Mouse (Mus musculus) megakaryocyte, embryonic 14.5 days (primary cell): Measurements from ENCODE around the gene Nrxn1. TPM values are rescaled to one million over a fixed set of nuclear protein-coding genes. Genes with fewer than 3 reads are reported as not detected.

ENCODE experiments used
- H3K27me3 ChIP-seq: replicated peaks from 2 replicates; pipeline ENCODE3; 2012; ENCODE audit warnings: inconsistent platforms
- H3K36me3 ChIP-seq: replicated peaks from 2 replicates; pipeline ENCODE3; 2012; ENCODE audit warnings: low read length, inconsistent platforms, mixed read lengths
- H3K4me1 ChIP-seq: 2 replicates; pipeline ENCODE4 v1.6.1; 2012; ENCODE audit warnings: inconsistent platforms
- H3K4me3 ChIP-seq: replicated peaks from 2 replicates; pipeline ENCODE3; 2012; ENCODE audit warnings: moderate library complexity, mild to moderate bottlenecking, inconsistent platforms
- H3K9me3 ChIP-seq: 2 replicates; pipeline ENCODE4 v1.6.1; 2012; ENCODE audit warnings: inconsistent platforms
- FLI1 ChIP-seq: IDR thresholded peaks from 2 replicates; pipeline ENCODE4 v1.6.1; 2012; ENCODE audit warnings: low read length, inconsistent platforms, mixed read lengths
- GATA1 ChIP-seq: IDR thresholded peaks from 3 replicates; pipeline ENCODE4 v1.6.1; 2012; ENCODE audit warnings: mixed read lengths, low read length, inconsistent platforms, borderline replicate concordance
- polyA plus RNA-seq: library from polyadenylated mRNA; stranded (reverse); fragments of >175 nt; gene quantifications from 2 replicates; pipeline ENCODE4 v1.2.3, GENCODE M21; 2012; ENCODE audit warnings: low replicate concordance; ENCODE audit not compliant: insufficient read depth

The Nrxn1 gene
- polyA plus RNA-seq, 1 experiment, result not detected

DNA sequence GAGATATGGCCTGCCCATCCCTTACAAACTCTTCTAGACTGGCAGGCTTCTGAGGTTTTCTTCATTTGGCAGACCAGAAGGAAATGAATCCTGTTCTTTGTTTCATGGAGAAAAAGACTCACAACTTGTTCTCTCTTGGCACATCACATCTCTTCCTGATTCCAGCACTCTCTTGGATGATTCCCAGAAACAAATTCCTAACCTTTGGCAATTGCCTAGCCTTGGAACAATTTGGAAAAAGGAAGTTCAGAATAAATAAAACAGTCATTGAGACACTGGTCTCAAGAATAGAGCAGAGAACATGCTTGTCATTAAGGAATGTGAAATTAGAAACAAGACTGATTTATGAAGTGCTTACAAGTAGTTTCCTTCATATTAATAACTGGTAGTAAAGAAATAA is 279.1 kb downstream of the Nrxn1 start:
- Histone ChIP-seq H3K9me3 (no peaks in the 10 kb centered on the region), H3K4me1 (no peaks in the 10 kb centered on the region), H3K27me3 (no peaks in the 10 kb centered on the region), H3K36me3 (no peaks in the 10 kb centered on the region), H3K4me3 (no peak overlapping the region)
- TF ChIP-seq GATA1 (no peak), FLI1 (no peak)

DNA sequence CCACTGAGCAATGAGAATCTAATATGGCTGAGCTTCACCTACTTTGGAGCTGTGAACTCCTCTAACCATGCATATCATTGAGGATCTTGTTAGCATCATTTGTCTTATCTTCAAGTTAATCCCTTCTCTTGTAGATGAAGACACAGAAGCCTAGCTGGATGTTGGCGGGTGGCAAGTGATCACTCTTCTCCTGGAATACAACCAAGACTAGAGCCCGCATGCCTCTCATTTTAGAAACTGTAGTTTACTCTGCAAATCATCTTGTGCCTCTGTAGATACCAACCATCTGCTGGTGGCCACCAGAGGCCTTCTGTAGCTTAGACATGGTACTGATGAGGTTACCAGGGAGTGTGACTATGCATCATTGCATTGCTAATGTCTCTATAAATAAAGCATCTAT is 280.4 kb downstream of the Nrxn1 start:
- Histone ChIP-seq H3K36me3 (no peaks in the 10 kb centered on the region), H3K27me3 (no peaks in the 10 kb centered on the region), H3K4me1 (peaks cover 3% of the 10 kb centered on the region; the same call in 1 of the 2 replicates), H3K9me3 (no peaks in the 10 kb centered on the region), H3K4me3 (no peak overlapping the region)
- TF ChIP-seq FLI1 (no peak), GATA1 (no peak)

DNA sequence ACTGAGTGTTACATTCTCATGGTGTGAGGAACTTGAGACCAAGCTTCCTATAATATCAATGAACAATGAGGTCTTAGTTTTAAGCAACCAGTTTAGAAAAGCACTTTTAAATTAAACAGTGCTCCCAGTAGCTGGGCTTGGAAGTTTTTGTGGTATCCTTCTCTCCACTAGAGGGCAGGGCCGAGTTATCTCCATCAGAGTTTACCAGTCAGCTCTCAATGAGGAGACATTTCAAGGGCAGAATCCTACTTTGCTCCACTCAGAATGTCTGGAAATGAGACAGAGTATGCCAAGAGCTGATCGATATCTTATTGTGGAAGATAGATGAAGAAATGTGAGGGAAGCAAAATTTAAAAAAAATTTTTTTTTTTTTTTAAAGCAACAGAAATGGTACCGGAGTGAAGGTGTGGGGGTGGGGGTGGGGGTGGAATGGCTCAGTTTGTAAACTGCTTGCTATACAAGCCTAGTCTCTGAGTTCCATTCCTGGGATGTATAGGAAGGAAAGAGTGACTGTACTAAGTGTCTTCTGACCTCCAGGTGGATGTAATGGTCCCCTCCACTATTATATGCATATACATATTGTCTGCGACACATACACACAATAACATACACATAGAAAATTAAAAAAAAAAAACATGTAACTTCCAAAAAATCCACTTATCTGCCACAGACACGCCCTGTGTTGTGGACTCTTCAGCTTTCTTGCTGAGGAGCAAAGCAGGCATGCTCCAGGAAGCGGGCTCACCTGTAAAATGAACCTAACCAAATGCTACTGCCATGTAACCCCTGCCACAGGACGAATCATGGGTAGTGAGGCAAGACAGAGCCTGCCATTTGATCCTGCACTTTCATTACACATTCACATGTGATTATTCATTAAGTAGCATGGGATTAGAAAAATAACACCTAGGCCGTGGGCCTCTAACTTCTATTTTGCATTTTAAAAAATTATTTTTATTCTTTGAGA is 283.4 kb downstream of the Nrxn1 start:
- H3K9me3 ChIP-seq, result no peaks in the 10 kb centered on the region

DNA sequence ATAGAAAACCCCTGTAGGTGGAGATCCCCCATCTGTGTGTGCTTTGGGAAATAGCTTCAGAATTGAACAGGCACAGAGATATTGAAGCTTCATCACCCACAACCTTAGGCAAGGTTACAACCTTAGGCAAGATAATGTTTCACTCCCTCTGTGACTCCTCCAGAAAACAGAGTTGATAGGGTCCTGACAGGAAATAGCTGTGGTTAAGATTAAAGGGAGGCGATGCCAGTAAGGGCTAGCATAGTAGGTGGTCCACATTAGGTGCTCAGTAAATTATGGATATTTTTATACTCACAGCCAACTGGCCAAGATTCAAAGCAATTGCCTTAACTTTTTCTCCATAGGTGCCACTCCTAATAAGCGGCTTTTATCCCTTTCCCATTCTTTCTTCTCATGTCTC is 284.6 kb downstream of the Nrxn1 start:
- Histone ChIP-seq H3K4me3 (no peak overlapping the region), H3K4me1 (peaks cover 3% of the 10 kb centered on the region; the same call in 1 of the 2 replicates), H3K36me3 (no peaks in the 10 kb centered on the region), H3K9me3 (no peaks in the 10 kb centered on the region), H3K27me3 (no peaks in the 10 kb centered on the region)
- TF ChIP-seq FLI1 (no peak), GATA1 (no peak)

More for the DNA sequence above, 283.4 kb downstream of the Nrxn1 start:
- peaks cover 3% of the 10 kb centered on the region; the same call in 1 of the 2 replicates for H3K4me1 ChIP-seq
- no peak for TF ChIP-seq GATA1
- TF ChIP-seq FLI1, result no peak
- H3K36me3 ChIP-seq, result no peaks in the 10 kb centered on the region
- no peak overlapping the region for H3K4me3 ChIP-seq
- no peaks in the 10 kb centered on the region for H3K27me3 ChIP-seq

GRCm38 (mm10) chr17:90807199-90807598 is 285.7 kb downstream of the Nrxn1 start:
- no peak for TF ChIP-seq GATA1
- no peak for TF ChIP-seq FLI1
- Histone ChIP-seq H3K9me3 (no peaks in the 10 kb centered on the region), H3K4me3 (no peak overlapping the region), H3K36me3 (no peaks in the 10 kb centered on the region), H3K4me1 (peaks cover 3% of the 10 kb centered on the region; the same call in 1 of the 2 replicates), H3K27me3 (no peaks in the 10 kb centered on the region)

DNA sequence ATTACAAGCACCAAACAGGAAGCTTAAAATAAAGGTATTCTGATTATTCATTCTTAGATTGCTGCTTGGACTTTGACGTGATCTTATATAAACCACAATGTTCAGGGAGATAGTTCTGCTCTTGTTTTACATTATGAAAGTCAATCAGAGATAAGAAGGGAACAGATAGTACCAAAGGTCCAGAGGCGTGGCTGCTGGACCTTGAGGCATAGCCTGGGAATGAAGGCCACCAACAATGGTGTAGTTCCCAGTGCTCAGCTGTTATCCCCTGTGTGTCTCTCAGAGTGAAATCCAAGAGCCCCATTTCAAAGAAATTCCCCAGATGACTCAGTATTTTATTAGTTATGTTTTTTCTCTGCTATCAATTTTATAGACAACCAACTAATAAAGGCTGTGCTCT is 294.2 kb downstream of the Nrxn1 start:
- Histone ChIP-seq H3K27me3 (no peaks in the 10 kb centered on the region), H3K9me3 (no peaks in the 10 kb centered on the region), H3K4me3 (no peak overlapping the region), H3K4me1 (no peaks in the 10 kb centered on the region), H3K36me3 (no peaks in the 10 kb centered on the region)
- no peak for TF ChIP-seq FLI1
- no peak for TF ChIP-seq GATA1

DNA sequence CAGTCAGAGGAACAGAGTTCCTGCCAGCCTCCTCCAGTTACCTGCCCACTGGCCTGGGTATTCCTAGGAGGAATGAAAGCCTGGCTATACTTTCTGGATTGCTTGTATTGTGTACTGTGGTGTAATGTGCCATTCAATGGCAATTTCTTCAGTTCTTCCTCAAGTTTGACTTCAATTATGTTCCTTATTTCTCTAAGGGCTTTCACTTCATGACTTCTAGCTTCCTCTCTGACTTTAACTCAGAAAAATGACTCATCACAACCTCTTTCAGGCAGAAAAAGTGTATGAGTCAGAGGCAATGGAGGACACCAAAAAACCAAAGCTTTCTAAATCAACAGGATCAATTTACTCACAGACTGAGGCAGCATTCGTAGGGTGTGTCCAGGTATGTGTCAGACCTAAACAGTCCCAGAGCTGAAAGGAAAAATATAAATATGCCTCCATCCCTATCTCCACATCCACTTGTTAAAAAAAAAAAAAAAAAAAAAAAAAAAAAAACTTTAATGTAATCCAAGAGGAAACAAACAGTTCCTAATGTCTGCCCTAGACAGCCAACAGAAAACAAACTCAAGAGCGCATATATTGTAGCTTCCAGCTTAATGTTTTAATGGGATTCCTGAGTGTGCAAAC is 295.1 kb downstream of the Nrxn1 start:
- no peaks in the 10 kb centered on the region for H3K9me3 ChIP-seq
- no peak overlapping the region for H3K4me3 ChIP-seq
- no peaks in the 10 kb centered on the region for H3K4me1 ChIP-seq
- H3K36me3 ChIP-seq, result no peaks in the 10 kb centered on the region
- no peak for TF ChIP-seq GATA1
- TF ChIP-seq FLI1, result no peak
- no peaks in the 10 kb centered on the region for H3K27me3 ChIP-seq

GRCm38 (mm10) chr17:90796974-90797373 is 295.9 kb downstream of the Nrxn1 start:
- TF ChIP-seq FLI1 (no peak), GATA1 (no peak)
- Histone ChIP-seq H3K4me3 (no peak overlapping the region), H3K36me3 (no peaks in the 10 kb centered on the region), H3K9me3 (no peaks in the 10 kb centered on the region), H3K27me3 (no peaks in the 10 kb centered on the region), H3K4me1 (no peaks in the 10 kb centered on the region)

- H3K4me1 ChIP-seq, result no peaks in the 10 kb centered on the region
- H3K27me3 ChIP-seq, result no peaks in the 10 kb centered on the region
- no peak for TF ChIP-seq GATA1
- no peak for TF ChIP-seq FLI1
- H3K9me3 ChIP-seq, result no peaks in the 10 kb centered on the region
- H3K4me3 ChIP-seq, result no peak overlapping the region
- no peaks in the 10 kb centered on the region for H3K36me3 ChIP-seq
Observed at GRCm38 (mm10) chr17:90788491-90789127, 304.3 kb downstream of the Nrxn1 start.
